Mouse (Mus musculus) thymus, adult 2 months (tissue): Measurements from ENCODE around the gene Olfr868. TPM values are rescaled to one million over a fixed set of nuclear protein-coding genes. Genes with fewer than 3 reads are reported as not detected.

Source experiments
- DNase-seq: peaks from one replicate; pipeline ENCODE4 v3.0.0; 2021
- H3K27ac ChIP-seq: fragments of 200-500 bp; 2 replicates; pipeline ENCODE4 v1.5.1; 2012; ENCODE audit warnings: low read length, control low read depth; ENCODE audit not compliant: control insufficient read depth, insufficient read depth
- H3K27me3 ChIP-seq: fragments of 200-500 bp; 2 replicates; pipeline ENCODE4 v1.6.1; 2012; ENCODE audit warnings: mild to moderate bottlenecking, low read length, moderate library complexity, mixed read lengths; ENCODE audit not compliant: control insufficient read depth, insufficient read depth
- H3K36me3 ChIP-seq: fragments of 200-500 bp; 2 replicates; pipeline ENCODE4 v1.6.1; 2012; ENCODE audit warnings: mild to moderate bottlenecking, low read length, moderate library complexity; ENCODE audit not compliant: control insufficient read depth, insufficient read depth
- H3K4me1 ChIP-seq: fragments of 200-500 bp; replicated peaks from 2 replicates; pipeline ENCODE4 v1.6.1; 2012; ENCODE audit warnings: low read length; ENCODE audit not compliant: control insufficient read depth, insufficient read depth
- H3K4me3 ChIP-seq: fragments of 200-500 bp; 2 replicates; pipeline ENCODE4 v1.5.1; 2012; ENCODE audit warnings: mild to moderate bottlenecking, low read length, control low read depth, moderate library complexity; ENCODE audit not compliant: control insufficient read depth, insufficient read depth
- CTCF ChIP-seq: fragments of 200-500 bp; IDR thresholded peaks from 2 replicates; pipeline ENCODE4 v1.5.1; 2012; ENCODE audit warnings: mild to moderate bottlenecking, control low read depth, low read length, moderate library complexity, borderline replicate concordance; ENCODE audit not compliant: control insufficient read depth, poor library complexity, insufficient read depth; ENCODE audit errors: extremely low read depth
- POLR2A ChIP-seq: fragments of 200-500 bp; IDR thresholded peaks from 2 replicates; pipeline ENCODE4 v1.6.1; 2012; ENCODE audit warnings: mild to moderate bottlenecking, low read length, control low read depth, moderate library complexity; ENCODE audit not compliant: control insufficient read depth, poor library complexity, insufficient read depth; ENCODE audit errors: extremely low read depth
- WGBS: fragments of 180-500 bp; shearing (Covaris S2); methylation state at CpG from one replicate; pipeline ENCODE4 v1.1.7; 2018; 5-methylcytosine and 5-hydroxymethylcytosine counted together
- polyA plus RNA-seq: library from polyadenylated mRNA; depleted of rRNA; stranded (reverse); fragments of >200 nt; gene quantifications from 2 replicates; pipeline ENCODE4 v1.2.3, GENCODE M21; 2012; rRNA removed

The Olfr868 gene
- polyA plus RNA-seq = not detected in 2 replicates

DNA sequence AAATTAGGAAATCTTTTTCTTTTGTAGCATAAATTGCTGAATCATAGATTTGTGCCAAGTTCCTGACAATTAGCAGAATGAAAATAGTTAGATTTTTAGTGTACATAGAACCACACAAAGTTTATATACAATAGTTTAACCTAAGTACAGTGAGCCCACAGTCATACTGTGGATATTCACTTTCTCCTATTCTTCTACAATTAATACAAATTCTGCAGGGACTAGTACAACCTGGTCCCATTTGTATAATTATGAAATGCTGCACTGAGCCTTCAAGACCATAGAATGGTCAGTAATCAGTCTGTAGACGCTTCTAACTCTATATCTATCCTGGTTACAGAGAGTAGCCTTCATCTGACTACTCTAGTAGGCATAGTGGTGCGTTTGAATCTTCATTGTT is at the start of gene Olfr868:
Gene Olfr868 (plus strand): TSS at position 301 of the 400 bp plus-strand sequence.
- TF ChIP-seq CTCF = no peak
- no peak for TF ChIP-seq POLR2A
- WGBS = 36% methylated on average over 2 of the region's 2 CpGs
- H3K27ac ChIP-seq = no peak within 1 kb of the TSS
- no peak for DNase-seq
- H3K36me3 ChIP-seq = no peaks in the 10 kb centered on the region
- no peaks in the 10 kb centered on the region for H3K4me1 ChIP-seq
- no peak within 1 kb of the TSS for H3K4me3 ChIP-seq
- no peaks in the 10 kb centered on the region for H3K27me3 ChIP-seq

DNA sequence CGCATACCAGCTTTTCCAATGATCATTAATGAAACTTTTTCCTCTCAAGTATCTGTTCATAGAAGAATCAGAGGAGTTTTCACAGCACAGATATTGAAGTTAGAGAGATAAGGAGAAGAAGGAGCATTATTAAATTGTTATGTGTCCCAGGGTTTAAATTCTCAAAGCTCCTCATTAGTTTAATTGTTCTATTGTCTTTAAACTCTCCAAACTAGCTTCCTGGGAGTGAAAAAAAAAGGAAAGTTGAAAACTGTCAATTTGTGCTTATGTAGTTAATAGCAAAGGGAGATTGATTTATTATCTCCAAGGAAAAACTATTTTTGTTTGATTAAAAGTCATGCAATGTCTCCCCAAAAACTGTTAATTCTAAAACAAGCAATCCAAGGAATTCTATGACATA is 41.0 kb upstream of the Olfr868 start, which contains the start of gene Olfr867:
Gene Olfr867 (minus strand): TSS at position 101 of the 400 bp plus-strand sequence.
- WGBS = 83% methylated on average over 1 of the region's 1 CpGs
- TF ChIP-seq CTCF (no peak), POLR2A (no peak)
- Histone ChIP-seq H3K4me3 (no peak within 1 kb of the TSS), H3K36me3 (no peaks in the 10 kb centered on the region), H3K27me3 (no peaks in the 10 kb centered on the region), H3K4me1 (no peaks in the 10 kb centered on the region), H3K27ac (no peak within 1 kb of the TSS)
- no peak for DNase-seq

DNA sequence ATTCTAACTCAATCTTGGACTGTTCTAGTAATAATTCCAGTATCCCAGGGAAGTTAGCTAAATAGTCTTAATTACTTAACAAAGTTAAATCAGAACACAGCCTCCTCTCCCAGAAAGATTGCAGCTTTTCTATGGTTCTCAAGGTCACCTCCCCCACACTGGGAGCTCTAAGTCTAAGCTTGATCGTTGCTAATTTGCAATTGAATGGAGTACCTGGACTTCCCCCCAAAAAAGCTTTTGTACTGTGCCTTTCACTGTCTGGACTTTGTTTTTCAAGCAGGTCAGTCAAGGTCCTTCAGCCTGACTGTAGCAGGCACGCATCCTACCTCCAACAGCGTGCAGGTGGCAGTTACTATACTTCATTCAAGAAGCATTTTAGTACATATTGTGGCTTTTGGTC is 28.2 kb upstream of the Olfr868 start:
- Histone ChIP-seq H3K36me3 (no peaks in the 10 kb centered on the region), H3K4me3 (no peak overlapping the region), H3K27me3 (no peaks in the 10 kb centered on the region), H3K4me1 (no peaks in the 10 kb centered on the region), H3K27ac (no peak overlapping the region)
- TF ChIP-seq CTCF (no peak), POLR2A (no peak)
- WGBS = 76% methylated on average over 3 of the region's 3 CpGs
- no peak for DNase-seq

DNA sequence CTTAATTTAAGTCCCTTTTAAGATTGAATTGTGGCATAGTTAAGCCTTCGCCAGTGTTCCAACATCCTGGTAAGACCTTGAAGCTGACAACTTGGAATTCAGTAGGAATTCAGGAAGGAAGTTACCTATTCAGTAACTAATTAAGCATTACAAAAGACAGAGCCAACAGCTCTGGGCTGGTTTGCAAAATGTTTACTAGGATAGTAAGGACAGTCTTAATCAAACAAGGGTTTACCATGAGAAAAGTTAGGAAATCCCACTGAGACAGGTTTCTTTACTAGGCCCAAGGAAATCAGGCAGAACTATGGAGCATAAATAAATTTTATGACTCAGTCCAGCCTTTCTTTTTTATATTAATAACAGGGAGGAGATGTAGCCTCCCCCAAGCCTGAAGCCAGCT is 27.1 kb upstream of the Olfr868 start:
- Histone ChIP-seq H3K27me3 (no peaks in the 10 kb centered on the region), H3K4me1 (no peaks in the 10 kb centered on the region), H3K4me3 (no peak overlapping the region), H3K27ac (no peak overlapping the region), H3K36me3 (no peaks in the 10 kb centered on the region)
- WGBS = 97% methylated on average over 1 of the region's 1 CpGs
- TF ChIP-seq POLR2A (no peak), CTCF (no peak)
- no peak for DNase-seq

DNA sequence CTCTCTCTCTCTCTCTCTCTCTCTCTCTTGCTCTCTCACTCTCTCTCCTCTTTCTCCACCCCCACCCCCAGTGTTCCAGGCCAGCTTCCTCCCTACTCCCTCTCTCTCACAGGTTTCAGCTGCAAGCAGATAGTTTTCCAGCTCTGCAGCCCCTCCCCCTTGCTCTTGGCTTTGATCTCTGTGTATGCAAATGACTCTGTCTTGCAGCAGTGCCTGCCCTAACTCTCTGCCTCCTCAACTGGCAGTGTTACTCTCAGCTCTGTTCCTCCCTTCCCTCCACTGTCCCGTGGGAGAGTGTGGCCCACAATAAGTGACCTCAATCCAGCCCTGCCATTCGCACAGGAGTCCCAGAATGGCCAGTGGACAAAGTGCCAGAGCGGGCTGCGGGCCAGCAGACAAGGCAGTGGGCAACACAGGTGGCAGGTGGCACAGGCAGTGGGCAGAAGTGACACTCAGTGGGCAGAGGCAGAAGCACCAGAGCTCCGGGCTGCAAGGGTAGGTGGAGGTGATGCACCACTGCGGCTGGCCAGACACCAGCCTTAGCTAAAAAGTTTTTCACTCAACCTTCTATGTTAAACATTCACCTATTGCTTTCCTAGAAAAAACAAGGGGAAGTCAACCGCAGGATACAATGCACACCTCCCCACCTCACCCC is 24.8 kb upstream of the Olfr868 start:
- Histone ChIP-seq H3K4me1 (no peaks in the 10 kb centered on the region), H3K27ac (no peak overlapping the region), H3K36me3 (no peaks in the 10 kb centered on the region), H3K4me3 (no peak overlapping the region), H3K27me3 (no peaks in the 10 kb centered on the region)
- no peak for DNase-seq
- TF ChIP-seq POLR2A (no peak), CTCF (no peak)
- 70% methylated on average over 7 of the region's 7 CpGs for WGBS

DNA sequence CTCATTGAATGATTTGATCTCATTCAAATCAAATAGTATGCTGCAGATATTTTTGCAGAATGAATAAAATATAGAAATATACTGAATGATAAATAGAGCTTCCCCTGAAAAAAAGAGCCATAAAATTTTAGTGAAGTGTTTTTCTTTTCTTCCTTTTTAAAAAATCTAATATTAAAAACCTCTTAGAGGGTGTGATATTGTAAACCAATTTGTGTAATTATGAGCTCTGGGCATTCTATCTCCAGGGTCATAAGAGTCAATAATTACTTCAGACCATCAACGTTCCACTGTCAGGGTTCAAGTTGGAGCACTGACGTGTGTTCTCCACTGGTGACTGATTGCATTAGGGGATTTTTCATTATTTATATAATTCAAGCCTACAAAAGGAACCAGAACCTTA is 30.3 kb downstream of the Olfr868 start, which contains the start of gene Olfr869:
Gene Olfr869 (plus strand): TSS at position 301 of the 400 bp plus-strand sequence.
- Histone ChIP-seq H3K36me3 (no peaks in the 10 kb centered on the region), H3K27me3 (no peaks in the 10 kb centered on the region), H3K4me3 (no peak within 1 kb of the TSS), H3K27ac (no peak within 1 kb of the TSS), H3K4me1 (no peaks in the 10 kb centered on the region)
- DNase-seq = no peak
- TF ChIP-seq CTCF (no peak), POLR2A (no peak)
- WGBS = 88% methylated on average over 2 of the region's 2 CpGs
